Mouse (Mus musculus) left cerebral cortex, postnatal 36 days (tissue): ENCODE measurements around the gene Paqr8. TPM values are rescaled to one million over a fixed set of nuclear protein-coding genes. Genes with fewer than 3 reads are reported as not detected.

Experiments
- DNase-seq, 2 experiments: peaks; one replicate each; pipeline ENCODE4 v3.0.0; 2021 to 2022; ENCODE audit warnings: low spot score in 2 of 2, mixed read lengths in 1 of 2
- intact Hi-C: fragments of 180-260 bp; cut with DNase I; formaldehyde crosslinking; loops from one replicate; pipeline ENCODE4 v1.15.1; 2025
- total RNA-seq, 2 experiments: library from RNA; stranded (reverse); gene quantifications; 2 replicates each; pipeline ENCODE4 v1.2.3; 2021

Paqr8 gene
- total RNA-seq, 2 experiments from 2014 or later, result 123 to 125 TPM

DNA sequence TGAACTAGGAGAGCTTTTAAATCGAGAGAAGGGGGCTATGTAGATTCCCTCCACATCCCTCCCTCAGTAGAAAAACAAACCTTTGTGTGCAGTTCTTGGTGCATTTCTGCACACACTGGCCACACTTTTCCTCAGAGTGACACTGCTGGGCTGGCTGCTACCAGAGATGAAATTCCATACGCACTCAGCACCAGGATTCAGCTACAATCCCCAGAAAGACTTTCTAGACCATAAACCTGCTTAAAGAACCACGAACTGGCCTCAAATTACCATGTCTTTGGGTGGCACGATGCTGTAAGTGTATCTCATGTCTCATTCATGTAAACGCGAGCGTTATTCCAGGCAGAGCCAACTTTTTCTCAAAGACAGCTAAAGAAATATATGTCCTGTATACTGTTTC, 51.5 kb downstream of the Paqr8 start:
- no peak for DNase-seq
- intact Hi-C loops, result loop anchor here (5.0 kb wide), 1 partner anchor 40 kb away; no protein-coding TSS in a partner anchor

DNA sequence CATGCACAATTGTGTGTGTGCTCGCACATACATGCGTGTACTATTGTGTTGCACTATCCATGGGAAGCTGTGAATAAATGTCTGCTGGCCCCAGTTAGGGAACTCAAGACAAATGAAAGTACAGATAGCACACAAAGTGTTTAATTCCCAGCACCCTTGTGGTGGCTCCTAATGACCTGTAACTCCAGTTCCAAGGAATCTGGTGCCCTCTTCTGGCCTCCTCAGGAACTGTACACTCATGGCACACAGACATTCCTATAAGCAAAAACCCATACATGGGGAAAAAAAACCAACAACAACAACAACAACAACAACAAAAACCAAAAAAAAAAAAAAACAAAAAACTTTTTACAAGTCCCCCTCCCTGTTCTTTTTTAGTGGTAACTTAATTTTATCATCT, 52.6 kb downstream of the Paqr8 start:
- intact Hi-C loops, result loop anchor here (5.0 kb wide), 1 partner anchor 39 kb away; no protein-coding TSS in a partner anchor
- DNase-seq, result no peak

DNA sequence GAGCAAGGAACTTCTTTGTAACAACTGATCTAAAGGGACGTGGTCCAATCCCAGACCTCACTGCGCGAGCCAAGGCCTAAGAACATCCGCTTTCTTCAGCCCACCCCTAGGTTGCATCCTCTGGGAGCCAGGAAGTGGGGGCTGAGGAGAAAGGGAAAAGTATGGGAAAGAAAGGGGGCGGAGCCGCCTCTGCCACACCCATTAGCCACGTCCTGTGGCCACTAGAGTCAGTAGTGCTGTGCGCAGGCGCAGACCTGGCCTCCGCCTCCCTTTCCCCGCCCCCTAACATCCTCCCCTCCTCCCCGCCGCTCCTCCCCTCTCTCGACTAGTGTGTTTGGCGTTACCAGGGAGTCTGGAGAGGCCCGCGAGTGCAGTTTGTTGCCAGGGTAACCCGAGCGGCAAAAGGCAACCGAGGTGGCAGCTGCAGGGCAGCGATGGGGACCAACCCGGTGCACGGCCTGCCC, 60.9 kb downstream of the Paqr8 start, which contains the start of gene Efhc1:
Gene Efhc1, plus strand, starts transcription at position 327 of the 464 bp plus-strand sequence.
- peak; percentile 89 for DNase-seq
- intact Hi-C loops, result no loop called here

DNA sequence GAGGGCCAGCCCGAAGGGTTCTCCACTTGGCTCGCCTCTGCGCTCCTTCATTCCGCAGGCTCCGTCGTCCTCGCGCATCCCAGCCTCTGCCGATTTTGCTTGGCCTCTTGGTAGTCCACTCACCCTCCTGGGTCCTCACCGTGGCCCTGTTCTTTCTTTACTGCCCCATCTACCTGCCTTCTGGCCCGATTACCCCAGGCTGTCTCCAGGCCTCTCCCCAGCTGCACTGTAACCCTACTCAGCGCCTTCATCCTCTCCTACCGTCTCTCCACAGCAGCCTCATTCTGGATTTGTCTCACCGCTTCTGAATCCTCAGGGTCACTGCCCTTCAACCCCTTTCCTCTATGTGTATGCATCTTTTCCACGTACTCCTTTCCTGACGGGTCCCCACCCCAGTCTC, 61.4 kb downstream of the Paqr8 start:
- intact Hi-C loops, result no loop called here
- no peak for DNase-seq

DNA sequence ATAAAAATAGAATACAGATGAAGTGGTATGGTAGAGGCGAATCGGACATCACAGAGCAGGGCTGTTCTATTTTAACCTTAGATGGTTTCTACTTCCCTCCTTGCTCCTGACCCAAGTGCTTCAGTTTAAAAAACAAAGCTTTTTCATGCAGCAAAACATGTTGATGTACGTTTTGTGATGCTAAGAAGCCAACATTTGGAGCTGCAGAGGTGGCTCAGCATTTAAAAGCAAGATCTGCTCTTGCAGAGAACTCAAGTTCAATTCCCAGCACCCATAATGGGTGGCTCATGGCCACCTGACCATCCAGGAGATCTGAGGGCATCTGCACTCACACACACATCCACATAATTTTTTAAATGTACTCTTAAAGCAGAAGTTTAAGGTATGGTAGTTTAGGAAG, 64.5 kb downstream of the Paqr8 start:
- intact Hi-C loops, result no loop called here
- no peak for DNase-seq

DNA sequence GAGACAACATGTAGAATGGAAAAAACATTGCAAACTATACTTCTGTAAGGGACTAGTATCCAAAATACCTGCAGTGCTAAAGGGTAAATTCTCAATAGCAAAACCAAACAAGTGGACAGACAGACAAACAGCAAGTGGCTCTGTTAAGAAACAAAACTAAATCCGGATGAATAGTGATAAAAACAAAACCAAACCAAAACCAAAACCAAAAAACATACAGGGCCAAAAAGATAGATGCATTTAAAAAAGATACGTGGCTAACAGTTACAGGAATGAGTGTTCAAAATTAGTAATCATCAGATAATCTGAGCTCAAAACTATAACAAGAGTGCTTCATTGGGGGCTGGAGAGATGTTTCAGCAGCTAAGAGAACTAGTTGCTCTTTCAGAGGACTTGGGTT, 79.2 kb downstream of the Paqr8 start:
- no peak for DNase-seq
- intact Hi-C loops, result no loop called here

DNA sequence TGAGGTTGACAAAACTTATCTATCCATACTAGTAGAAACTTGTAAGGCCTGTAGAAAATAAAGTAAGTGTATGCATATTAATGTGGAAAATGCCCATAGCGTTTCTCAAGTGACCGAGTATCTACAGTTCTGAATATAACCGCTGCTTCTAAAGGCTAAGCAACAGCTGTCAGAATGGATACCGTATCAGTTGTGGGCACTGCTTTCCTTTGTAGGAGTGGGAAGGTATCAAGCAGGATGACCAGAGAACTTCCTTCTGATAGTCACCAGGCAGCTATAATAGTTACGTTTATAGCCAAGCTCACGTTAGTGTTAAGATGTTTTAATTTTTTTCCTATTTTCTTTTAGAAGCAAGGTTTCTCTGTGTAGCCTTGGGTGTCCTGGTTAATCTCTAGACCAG, 83.0 kb downstream of the Paqr8 start:
- intact Hi-C loops, result no loop called here

DNA sequence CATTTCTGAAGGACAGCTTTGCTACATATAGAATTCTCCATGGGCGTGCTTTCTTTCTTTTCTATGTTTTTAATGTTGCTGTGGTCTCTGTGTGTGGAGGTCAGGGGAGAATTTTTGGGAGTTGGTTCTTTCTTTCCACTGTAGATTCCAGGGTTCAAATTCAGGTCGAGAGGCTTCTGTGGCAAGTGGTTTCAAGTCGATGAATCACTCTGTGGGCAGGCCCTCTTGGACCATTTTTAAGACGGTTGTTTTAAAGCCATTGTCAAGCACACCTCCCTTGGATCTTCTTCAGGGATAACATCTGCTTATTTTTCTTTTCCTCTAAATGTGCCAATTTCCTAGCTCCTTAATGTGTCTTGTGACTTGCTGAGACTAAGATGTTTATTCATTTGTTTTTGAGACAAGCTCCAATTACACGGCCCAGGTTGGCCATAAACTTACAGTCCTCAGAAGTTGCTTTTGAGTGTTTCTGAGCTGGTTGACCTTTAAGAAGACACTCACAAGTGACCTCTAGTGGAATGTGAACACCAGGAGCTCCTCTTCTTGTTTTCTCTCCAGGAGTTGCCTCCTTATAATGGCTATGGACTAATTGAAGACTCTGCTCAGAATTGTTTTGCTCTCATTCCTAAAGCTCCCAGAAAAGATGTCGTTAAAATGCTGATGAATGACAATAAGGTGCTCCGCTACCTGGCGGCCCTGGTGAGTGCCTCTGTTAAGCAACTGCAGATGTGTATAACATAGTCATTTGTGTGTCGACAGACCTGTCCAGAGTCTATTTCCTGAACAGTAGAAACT, 84.1 kb downstream of the Paqr8 start:
- intact Hi-C loops, result no loop called here
- DNase-seq, result no peak

More for the DNA sequence above, 83.0 kb downstream of the Paqr8 start:
- DNase-seq, result no peak

DNA sequence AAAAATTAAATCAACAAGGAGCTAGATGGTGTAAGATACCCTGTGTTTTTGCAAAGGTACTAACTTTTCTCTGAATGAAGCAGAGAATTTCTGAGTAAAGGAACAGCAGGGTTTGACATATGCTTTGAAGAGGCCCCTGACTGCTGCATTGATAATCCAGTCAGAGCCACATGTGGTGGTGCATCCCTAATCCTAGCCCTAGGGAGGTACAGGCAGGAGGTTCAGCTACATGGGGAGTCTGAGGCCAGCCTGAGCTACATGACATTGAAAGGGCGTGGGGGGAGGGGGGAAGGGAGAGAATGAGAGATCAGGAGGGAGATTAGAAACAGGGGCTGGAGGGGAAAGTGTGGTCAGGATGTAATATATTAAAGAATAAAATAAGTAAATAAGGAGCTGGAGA, 90.1 kb downstream of the Paqr8 start:
- DNase-seq, result no peak
- intact Hi-C loops, result loop anchor here (5.0 kb wide), 1 partner anchor 38 kb away; no protein-coding TSS in a partner anchor

DNA sequence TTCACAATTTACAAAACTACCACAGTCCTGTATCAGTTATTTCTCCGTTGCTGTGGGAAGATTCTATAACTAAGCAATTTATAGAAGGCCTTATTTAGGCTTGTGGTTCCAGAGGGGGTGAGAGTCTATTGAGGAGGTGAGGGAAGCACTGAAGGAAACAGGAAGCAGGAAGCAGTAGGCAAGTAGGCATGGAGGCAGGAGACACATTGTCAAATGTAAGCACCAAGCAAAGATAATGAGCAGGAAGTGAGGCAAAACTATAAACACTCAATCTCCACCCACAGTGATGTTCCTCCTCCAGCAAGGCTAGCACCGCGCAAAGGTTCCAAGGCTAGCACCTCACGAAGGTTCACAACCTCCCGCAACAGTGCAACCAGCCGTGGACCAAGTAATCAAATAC, 91.4 kb downstream of the Paqr8 start:
- DNase-seq, result no peak
- intact Hi-C loops, result loop anchor here (5.0 kb wide), 1 partner anchor 39 kb away; no protein-coding TSS in a partner anchor

DNA sequence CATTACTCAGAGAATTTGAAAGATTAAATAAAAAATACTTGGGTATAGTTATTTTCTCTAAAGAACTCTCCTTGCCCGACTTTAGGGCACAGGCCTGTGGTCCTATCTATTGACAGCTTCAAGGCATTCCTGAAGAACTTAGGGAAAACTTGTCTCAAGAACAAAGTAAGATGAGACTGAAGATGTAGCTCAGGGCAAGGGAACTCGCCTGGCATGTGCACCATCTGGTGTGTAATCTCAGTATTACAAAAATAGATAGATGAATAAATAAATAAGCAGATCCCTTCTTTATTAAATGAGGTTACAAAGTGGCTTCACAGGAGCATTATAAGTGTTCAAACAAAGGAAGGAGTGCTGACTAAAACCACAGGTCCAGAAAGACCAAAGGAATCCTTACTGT, 93.7 kb downstream of the Paqr8 start:
- intact Hi-C loops, result loop anchor here (5.0 kb wide), 1 partner anchor 42 kb away; no protein-coding TSS in a partner anchor
- no peak for DNase-seq

DNA sequence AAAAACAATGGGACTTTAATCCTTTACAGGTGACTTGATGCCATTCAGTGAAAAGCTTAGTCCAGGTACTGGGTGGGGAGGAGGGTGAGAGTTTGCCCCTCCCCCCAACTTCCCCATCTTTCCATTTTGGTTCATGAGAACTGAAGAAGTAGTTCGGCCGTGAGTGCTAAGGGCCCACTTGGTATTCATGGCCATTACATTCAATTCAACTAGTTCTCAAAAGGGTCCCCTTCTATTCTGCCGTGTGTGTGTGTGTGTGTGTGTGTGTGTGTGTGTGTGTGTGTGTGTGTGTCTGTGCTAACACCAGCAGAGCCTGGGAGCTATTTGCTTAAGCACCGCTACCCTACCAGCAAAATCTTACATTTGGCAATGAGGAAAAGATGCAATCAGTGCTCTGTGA, 94.2 kb downstream of the Paqr8 start:
- intact Hi-C loops, result loop anchor here (5.0 kb wide), 1 partner anchor 42 kb away; no protein-coding TSS in a partner anchor
- no peak for DNase-seq

DNA sequence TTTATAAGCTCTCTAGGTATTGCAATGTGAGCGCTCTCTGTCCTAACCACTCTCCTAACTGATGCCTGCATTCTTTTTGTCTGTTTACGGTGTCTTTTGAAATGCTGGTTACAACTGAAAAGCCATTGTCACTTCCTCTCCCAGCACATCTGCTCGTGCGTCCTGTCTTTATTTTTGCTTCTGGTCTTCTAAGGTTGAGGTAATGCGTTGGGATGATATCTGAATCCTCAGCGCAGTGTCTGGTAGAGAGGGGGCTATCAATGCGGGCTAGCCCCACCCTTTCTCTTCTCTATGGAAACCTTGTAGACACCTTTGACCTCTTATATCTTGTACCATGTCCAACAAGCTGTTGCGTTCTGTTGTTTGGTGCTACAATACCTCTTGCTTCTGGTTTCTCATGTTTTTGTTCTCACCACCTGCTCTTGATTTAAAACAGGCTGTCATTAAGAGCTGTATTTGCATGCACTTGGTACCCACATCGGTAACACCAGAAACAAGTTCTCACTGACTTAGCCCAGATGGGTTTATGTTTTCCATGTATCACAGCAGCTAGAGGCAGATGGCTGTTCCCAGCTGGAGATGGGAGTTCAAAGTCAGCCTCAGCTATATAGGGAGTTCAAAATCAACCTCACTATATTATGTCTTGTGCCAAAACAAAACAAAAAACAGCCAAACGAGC, 96.1 kb downstream of the Paqr8 start:
- no peak for DNase-seq
- intact Hi-C loops, result no loop called here

Other genes starting within 250 kb of the Paqr8 start
- gene Il17a, start 159.7 kb upstream of the Paqr8 start, total RNA-seq, result not detected
- gene Il17f, start 100.0 kb upstream of the Paqr8 start, total RNA-seq, result under 1 TPM in 1 of 2 experiments, not detected in 1; 0.43 TPM
- gene Mcm3, start 70.3 kb upstream of the Paqr8 start, total RNA-seq, result 1 to 10 TPM; 1.9 to 3.3 TPM
- gene Efhc1, start 61.0 kb downstream of the Paqr8 start, total RNA-seq, result 1 to 10 TPM; 1.6 TPM
- gene Tram2, start 188.6 kb downstream of the Paqr8 start, total RNA-seq, result 1 to 10 TPM in 1 of 2 experiments, under 1 TPM in 1; 0.81 to 1.3 TPM